Mouse (Mus musculus) spleen, postnatal 4 days (tissue): Measurements from ENCODE around the gene Ficd.

Experiments
- DNase-seq, 2 experiments: peaks; one replicate each; pipeline ENCODE4 v3.0.0; 2022; ENCODE audit warnings: low spot score in 2 of 2

Ficd gene

GRCm38 (mm10) chr5:113735345-113736112 lies at the start of gene Ficd:
TSS of gene Ficd (plus strand) at chr5:113735803.
- peak; percentile 92 to 97 for DNase-seq

GRCm38 (mm10) chr5:113687514-113687913 lies 48.1 kb upstream of the Ficd start:
- DNase-seq: no peak

GRCm38 (mm10) chr5:113690069-113690548 lies 45.5 kb upstream of the Ficd start:
- no peak for DNase-seq

- no peak for DNase-seq
These were observed 44.7 kb upstream of the Ficd start for GRCm38 (mm10) chr5:113690866-113691265.

- no peak for DNase-seq
These were observed 42.3 kb upstream of the Ficd start for GRCm38 (mm10) chr5:113693196-113693755.

GRCm38 (mm10) chr5:113694000-113694399 lies 41.6 kb upstream of the Ficd start:
- no peak for DNase-seq

- no peak for DNase-seq
These were observed 41.2 kb upstream of the Ficd start for GRCm38 (mm10) chr5:113694415-113694814.

- DNase-seq: no peak
These were observed 35.1 kb upstream of the Ficd start for GRCm38 (mm10) chr5:113700388-113701023.

- no peak for DNase-seq
These were observed 31.6 kb upstream of the Ficd start for GRCm38 (mm10) chr5:113703803-113704585.

- no peak for DNase-seq
These were observed 22.7 kb upstream of the Ficd start for GRCm38 (mm10) chr5:113712861-113713260.

- no peak for DNase-seq
These were observed 18.8 kb upstream of the Ficd start for GRCm38 (mm10) chr5:113716581-113717388.

GRCm38 (mm10) chr5:113719221-113719661 lies 16.4 kb upstream of the Ficd start:
- no peak for DNase-seq

GRCm38 (mm10) chr5:113722224-113723013 lies 13.2 kb upstream of the Ficd start:
- DNase-seq: no peak

- no peak for DNase-seq
These were observed 11.9 kb upstream of the Ficd start for GRCm38 (mm10) chr5:113723567-113724237.

GRCm38 (mm10) chr5:113724446-113724845 lies 11.2 kb upstream of the Ficd start, which contains the start of gene 1700069L16Rik:
TSS of gene 1700069L16Rik (minus strand) at chr5:113724772.
- peak; percentile 63 to 90 for DNase-seq

GRCm38 (mm10) chr5:113725417-113725816 lies 10.2 kb upstream of the Ficd start:
- DNase-seq: no peak

- DNase-seq: no peak
These were observed 9.0 kb upstream of the Ficd start for GRCm38 (mm10) chr5:113726618-113727017.

GRCm38 (mm10) chr5:113727238-113727637 lies 8.4 kb upstream of the Ficd start:
- no peak for DNase-seq

- DNase-seq: no peak
These were observed 7.6 kb upstream of the Ficd start for GRCm38 (mm10) chr5:113728011-113728410.

- no peak for DNase-seq
These were observed 6.9 kb upstream of the Ficd start for GRCm38 (mm10) chr5:113728691-113729090.
